Mouse (Mus musculus): ENCODE measurements around the gene Traf2.

DNA sequence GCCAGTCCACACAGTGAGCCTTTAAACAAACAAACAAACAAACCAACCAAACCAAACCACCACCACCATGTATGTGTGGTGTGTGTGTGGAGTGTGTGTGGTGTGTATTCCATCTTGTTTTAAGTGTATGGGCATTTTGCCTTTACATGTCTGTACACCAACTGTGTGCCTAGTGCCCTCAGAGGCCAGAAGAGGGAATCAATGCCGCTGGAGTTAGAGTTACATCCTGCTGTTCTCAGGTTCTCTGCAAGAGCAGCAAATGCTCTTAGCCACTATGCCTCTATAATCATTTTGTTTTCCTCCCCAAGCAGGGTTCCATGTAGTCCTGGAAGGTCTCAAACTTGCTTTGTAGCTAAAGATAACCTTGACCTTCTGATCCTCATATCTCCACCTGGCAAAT, 9.6 kb upstream of the Traf2 start:
- TF ChIP-seq CTCF (conservative IDR thresholded peaks at IDR 0.05; ENCODE audit: insufficient read depth, insufficient read length, low read depth, low read length): no peak
- TF ChIP-seq POLR2A (IDR thresholded peaks at IDR 0.05; ENCODE audit: low read depth, low read length): no peak

Data from kidney, adult 2 months (tissue).